Mouse (Mus musculus): Measurements from ENCODE around the gene Atp5g1.
A peak's percentile ranks its signal among the peaks of the same experiment; 100 is the strongest.

Gene Atp5g1

GRCm38 (mm10) chr11:96071013-96071412 is 4.5 kb downstream of the Atp5g1 start:
- no peak for DNase-seq

GRCm38 (mm10) chr11:96070353-96070752 is 5.1 kb downstream of the Atp5g1 start:
- no peak for DNase-seq

- DNase-seq, result no peak
These were observed 7.2 kb downstream of the Atp5g1 start for GRCm38 (mm10) chr11:96068231-96068630.

GRCm38 (mm10) chr11:96065215-96065911 is 10.1 kb downstream of the Atp5g1 start, which contains the start of gene Ube2z:
Ube2z (minus strand) TSS chr11:96065388.
- peak; percentile 94 to 97 for DNase-seq

- peak; percentile 37 to 45 for DNase-seq
These were observed 10.8 kb downstream of the Atp5g1 start for GRCm38 (mm10) chr11:96064521-96065214.

GRCm38 (mm10) chr11:96058309-96058708 is 17.2 kb downstream of the Atp5g1 start:
- no peak for DNase-seq

- no peak for DNase-seq
These were observed 24.6 kb downstream of the Atp5g1 start for GRCm38 (mm10) chr11:96050854-96051253.

GRCm38 (mm10) chr11:96049939-96050338 is 25.5 kb downstream of the Atp5g1 start:
- DNase-seq, result no peak

GRCm38 (mm10) chr11:96047469-96048373 is 27.7 kb downstream of the Atp5g1 start:
- DNase-seq, result no peak

GRCm38 (mm10) chr11:96046793-96047192 is 28.7 kb downstream of the Atp5g1 start:
- no peak for DNase-seq

- no peak for DNase-seq
These were observed 29.4 kb downstream of the Atp5g1 start for GRCm38 (mm10) chr11:96046028-96046427.

- DNase-seq, result no peak
These were observed 30.5 kb downstream of the Atp5g1 start for GRCm38 (mm10) chr11:96044803-96045567.

GRCm38 (mm10) chr11:96038560-96038959 is 36.9 kb downstream of the Atp5g1 start:
- no peak for DNase-seq

GRCm38 (mm10) chr11:96037499-96037898 is 38.0 kb downstream of the Atp5g1 start:
- DNase-seq, result no peak

GRCm38 (mm10) chr11:96035133-96035532 is 40.3 kb downstream of the Atp5g1 start:
- DNase-seq, result no peak

GRCm38 (mm10) chr11:96034596-96035052 is 40.8 kb downstream of the Atp5g1 start, which contains the start of gene Snf8:
Snf8 (plus strand) TSS chr11:96034885.
- peak; percentile 87 to 96 for DNase-seq

GRCm38 (mm10) chr11:96034116-96034515 is 41.4 kb downstream of the Atp5g1 start:
- no peak for DNase-seq

GRCm38 (mm10) chr11:96033264-96033663 is 42.2 kb downstream of the Atp5g1 start:
- DNase-seq, result no peak

GRCm38 (mm10) chr11:96031701-96032100 is 43.8 kb downstream of the Atp5g1 start:
- no peak for DNase-seq

- DNase-seq, result no peak
These were observed 44.9 kb downstream of the Atp5g1 start for GRCm38 (mm10) chr11:96030571-96030970.

GRCm38 (mm10) chr11:96028130-96028529 is 47.3 kb downstream of the Atp5g1 start:
- no peak for DNase-seq

- no peak for DNase-seq
These were observed 54.8 kb downstream of the Atp5g1 start for GRCm38 (mm10) chr11:96020622-96021021.
